Mouse (Mus musculus) layer of hippocampus, adult 2 months (tissue): ENCODE measurements around the gene Card19. TPM values are rescaled to one million over a fixed set of nuclear protein-coding genes. Genes with fewer than 3 reads are reported as not detected.

Source experiments
- DNase-seq, 2 experiments: peaks; one replicate each; pipeline ENCODE4 v3.0.0; 2022; ENCODE audit warnings: low spot score in 2 of 2
- H3K27ac ChIP-seq: fragments of 200-600 bp; 2 replicates; pipeline ENCODE4 v1.8.1; 2022
- H3K4me3 ChIP-seq: fragments of 200-600 bp; 2 replicates; pipeline ENCODE4 v1.8.1; 2022; ENCODE audit warnings: mild to moderate bottlenecking
- CTCF ChIP-seq: fragments of 200-600 bp; conservative IDR thresholded peaks from 2 replicates; pipeline ENCODE4 v1.8.1; 2022; ENCODE audit warnings: antibody characterized with exemption, mild to moderate bottlenecking, moderate library complexity
- total RNA-seq, 2 experiments: library from RNA; stranded (reverse); gene quantifications; 2 replicates each; pipeline ENCODE4 v1.2.3; 2021

Card19 gene
- total RNA-seq, 2 experiments from 2014 or later: 14.8 to 15.3 TPM

GRCm38 (mm10) chr13:49188219-49188965 lies 27.4 kb downstream of the Card19 start:
- DNase-seq: no peak
- TF ChIP-seq CTCF: no peak
- Histone ChIP-seq H3K27ac (peak overlapping the region; percentile 92), H3K4me3 (peak overlapping the region; percentile 83)

- TF ChIP-seq CTCF: no peak
- peak; percentile 65 to 72 for DNase-seq
- peak within 1 kb of the TSS; percentile 83 for H3K4me3 ChIP-seq
- H3K27ac ChIP-seq: peak within 1 kb of the TSS; percentile 92
Observed at GRCm38 (mm10) chr13:49187288-49188218, 28.3 kb downstream of the Card19 start, which contains the start of gene Ninj1. TSS of gene Ninj1 (plus strand) at chr13:49187485.

- no peak for TF ChIP-seq CTCF
- no peak for DNase-seq
- H3K27ac ChIP-seq: peak overlapping the region; percentile 85
Observed at GRCm38 (mm10) chr13:49186798-49187287, 29.0 kb downstream of the Card19 start.

GRCm38 (mm10) chr13:49183646-49184045 lies 32.2 kb downstream of the Card19 start:
- no peak for TF ChIP-seq CTCF

More at GRCm38 (mm10) chr13:49186798-49187287, 29.0 kb downstream of the Card19 start:
- peak overlapping the region; percentile 83 for H3K4me3 ChIP-seq

GRCm38 (mm10) chr13:49183161-49183560 lies 32.7 kb downstream of the Card19 start:
- no peak overlapping the region for H3K4me3 ChIP-seq
- no peak for DNase-seq
- TF ChIP-seq CTCF: no peak
- no peak overlapping the region for H3K27ac ChIP-seq

More at GRCm38 (mm10) chr13:49183646-49184045, 32.2 kb downstream of the Card19 start:
- H3K27ac ChIP-seq: no peak overlapping the region
- no peak overlapping the region for H3K4me3 ChIP-seq
- no peak for DNase-seq

GRCm38 (mm10) chr13:49181411-49181984 lies 34.3 kb downstream of the Card19 start:
- DNase-seq: no peak
- Histone ChIP-seq H3K27ac (no peak overlapping the region), H3K4me3 (no peak overlapping the region)
- TF ChIP-seq CTCF: no peak

GRCm38 (mm10) chr13:49180691-49181090 lies 35.1 kb downstream of the Card19 start:
- no peak for DNase-seq
- no peak for TF ChIP-seq CTCF
- no peak overlapping the region for H3K4me3 ChIP-seq
- H3K27ac ChIP-seq: no peak overlapping the region

GRCm38 (mm10) chr13:49180274-49180673 lies 35.6 kb downstream of the Card19 start:
- TF ChIP-seq CTCF: no peak
- Histone ChIP-seq H3K4me3 (no peak overlapping the region), H3K27ac (no peak overlapping the region)
- DNase-seq: no peak

GRCm38 (mm10) chr13:49178839-49179585 lies 36.8 kb downstream of the Card19 start:
- DNase-seq: peak; percentile 60 to 66
- H3K27ac ChIP-seq: peak overlapping the region; percentile 24; the same call in 1 of the 2 replicates
- 0 out of 2 replicates have a peak, but pooled peaks have one; percentile 13 for TF ChIP-seq CTCF
- no peak overlapping the region for H3K4me3 ChIP-seq

- H3K27ac ChIP-seq: no peak overlapping the region
- DNase-seq: no peak
- H3K4me3 ChIP-seq: no peak overlapping the region
- TF ChIP-seq CTCF: no peak
Observed at GRCm38 (mm10) chr13:49175509-49175908, 40.3 kb downstream of the Card19 start.

GRCm38 (mm10) chr13:49172971-49173596 lies 42.8 kb downstream of the Card19 start:
- TF ChIP-seq CTCF: peak; percentile 95
- no peak overlapping the region for H3K4me3 ChIP-seq
- peak; percentile 74 to 88 for DNase-seq
- H3K27ac ChIP-seq: no peak overlapping the region
